Mouse (Mus musculus): Measurements from ENCODE around the gene Thbs1. TPM values are rescaled to one million over a fixed set of nuclear protein-coding genes. Genes with fewer than 3 reads are reported as not detected.
"Not testable (repeated sequence)": the region's sequence is repeated elsewhere in the genome, so short reads cannot be mapped to it uniquely, and the experiment has no call there.

Thbs1 gene
- polyA plus RNA-seq, 1 experiment, result 9.8 TPM

GRCm38 (mm10) chr2:118141651-118142050, 30.0 kb downstream of the Thbs1 start:
- 82% methylated on average over 10 of the region's 10 CpGs for WGBS
- Histone ChIP-seq H3K27me3 (ENCODE audit: control insufficient read depth, insufficient read depth, low read length) (no peaks in the 10 kb centered on the region), H3K4me1 (ENCODE audit: control insufficient read depth, insufficient read depth, insufficient read length, low read length) (no peaks in the 10 kb centered on the region), H3K36me3 (ENCODE audit: control insufficient read depth, insufficient read depth, low read length) (no peaks in the 10 kb centered on the region), H3K27ac (ENCODE audit: insufficient read depth, low read depth, low read length) (no peak overlapping the region), H3K4me3 (ENCODE audit: low read depth, low read length) (no peak overlapping the region)
- TF ChIP-seq CTCF (IDR thresholded peaks at IDR 0.05; ENCODE audit: extremely low read depth, insufficient read length, insufficient replicate concordance, low read depth, low read length), result no peak
- TF ChIP-seq POLR2A (IDR thresholded peaks at IDR 0.05; ENCODE audit: low read depth, low read length), result no peak

GRCm38 (mm10) chr2:118147749-118148148, 36.1 kb downstream of the Thbs1 start:
- H3K36me3 ChIP-seq (ENCODE audit: control insufficient read depth, insufficient read depth, low read length); H3K27me3 ChIP-seq (ENCODE audit: control insufficient read depth, insufficient read depth, low read length); H3K4me1 ChIP-seq (ENCODE audit: control insufficient read depth, insufficient read depth, insufficient read length, low read length); H3K27ac ChIP-seq (ENCODE audit: insufficient read depth, low read depth, low read length); H3K4me3 ChIP-seq (ENCODE audit: low read depth, low read length): not testable (repeated sequence)
- WGBS, result 60% methylated on average over 3 of the region's 3 CpGs

GRCm38 (mm10) chr2:118148321-118149142, 36.9 kb downstream of the Thbs1 start:
- H3K27ac ChIP-seq (ENCODE audit: insufficient read depth, low read depth, low read length), result no peak overlapping the region

GRCm38 (mm10) chr2:118149855-118150563, 38.3 kb downstream of the Thbs1 start:
- no peaks in the 10 kb centered on the region for H3K4me1 ChIP-seq (ENCODE audit: control insufficient read depth, insufficient read depth, insufficient read length, low read length)
- no peak overlapping the region for H3K27ac ChIP-seq (ENCODE audit: insufficient read depth, low read depth, low read length)
- TF ChIP-seq POLR2A (IDR thresholded peaks at IDR 0.05; ENCODE audit: low read depth, low read length) (no peak), CTCF (IDR thresholded peaks at IDR 0.05; ENCODE audit: extremely low read depth, insufficient read length, insufficient replicate concordance, low read depth, low read length) (no peak)
- H3K27me3 ChIP-seq (ENCODE audit: control insufficient read depth, insufficient read depth, low read length), result no peaks in the 10 kb centered on the region
- no peak overlapping the region for H3K4me3 ChIP-seq (ENCODE audit: low read depth, low read length)
- 76% methylated on average over 12 of the region's 12 CpGs for WGBS
- no peaks in the 10 kb centered on the region for H3K36me3 ChIP-seq (ENCODE audit: control insufficient read depth, insufficient read depth, low read length)

More at GRCm38 (mm10) chr2:118148321-118149142, 36.9 kb downstream of the Thbs1 start:
- H3K4me1 ChIP-seq (ENCODE audit: control insufficient read depth, insufficient read depth, insufficient read length, low read length), result no peaks in the 10 kb centered on the region
- no peaks in the 10 kb centered on the region for H3K27me3 ChIP-seq (ENCODE audit: control insufficient read depth, insufficient read depth, low read length)
- no peaks in the 10 kb centered on the region for H3K36me3 ChIP-seq (ENCODE audit: control insufficient read depth, insufficient read depth, low read length)
- no peak overlapping the region for H3K4me3 ChIP-seq (ENCODE audit: low read depth, low read length)
- TF ChIP-seq CTCF (IDR thresholded peaks at IDR 0.05; ENCODE audit: extremely low read depth, insufficient read length, insufficient replicate concordance, low read depth, low read length), result no peak
- 76% methylated on average over 4 of the region's 4 CpGs for WGBS

GRCm38 (mm10) chr2:118158095-118158494, 46.4 kb downstream of the Thbs1 start:
- 81% methylated on average over 3 of the region's 3 CpGs for WGBS
- no peak overlapping the region for H3K27ac ChIP-seq (ENCODE audit: insufficient read depth, low read depth, low read length)

GRCm38 (mm10) chr2:118159126-118159525, 47.5 kb downstream of the Thbs1 start:
- no peak for TF ChIP-seq POLR2A (IDR thresholded peaks at IDR 0.05; ENCODE audit: low read depth, low read length)
- no peak overlapping the region for H3K4me3 ChIP-seq (ENCODE audit: low read depth, low read length)

More at GRCm38 (mm10) chr2:118158095-118158494, 46.4 kb downstream of the Thbs1 start:
- Histone ChIP-seq H3K36me3 (ENCODE audit: control insufficient read depth, insufficient read depth, low read length) (no peaks in the 10 kb centered on the region), H3K4me3 (ENCODE audit: low read depth, low read length) (no peak overlapping the region), H3K27me3 (ENCODE audit: control insufficient read depth, insufficient read depth, low read length) (no peaks in the 10 kb centered on the region), H3K4me1 (ENCODE audit: control insufficient read depth, insufficient read depth, insufficient read length, low read length) (no peaks in the 10 kb centered on the region)
- TF ChIP-seq POLR2A (IDR thresholded peaks at IDR 0.05; ENCODE audit: low read depth, low read length), result no peak
- no peak for TF ChIP-seq CTCF (IDR thresholded peaks at IDR 0.05; ENCODE audit: extremely low read depth, insufficient read length, insufficient replicate concordance, low read depth, low read length)

GRCm38 (mm10) chr2:118160547-118160946, 48.9 kb downstream of the Thbs1 start:
- H3K36me3 ChIP-seq (ENCODE audit: control insufficient read depth, insufficient read depth, low read length), result no peaks in the 10 kb centered on the region
- H3K27ac ChIP-seq (ENCODE audit: insufficient read depth, low read depth, low read length), result no peak overlapping the region
- WGBS, result 51% methylated on average over 6 of the region's 6 CpGs
- no peak for TF ChIP-seq CTCF (IDR thresholded peaks at IDR 0.05; ENCODE audit: extremely low read depth, insufficient read length, insufficient replicate concordance, low read depth, low read length)
- no peak for TF ChIP-seq POLR2A (IDR thresholded peaks at IDR 0.05; ENCODE audit: low read depth, low read length)
- no peak overlapping the region for H3K4me3 ChIP-seq (ENCODE audit: low read depth, low read length)
- no peaks in the 10 kb centered on the region for H3K27me3 ChIP-seq (ENCODE audit: control insufficient read depth, insufficient read depth, low read length)
- no peaks in the 10 kb centered on the region for H3K4me1 ChIP-seq (ENCODE audit: control insufficient read depth, insufficient read depth, insufficient read length, low read length)

More at GRCm38 (mm10) chr2:118159126-118159525, 47.5 kb downstream of the Thbs1 start:
- H3K4me1 ChIP-seq (ENCODE audit: control insufficient read depth, insufficient read depth, insufficient read length, low read length), result no peaks in the 10 kb centered on the region
- no peaks in the 10 kb centered on the region for H3K36me3 ChIP-seq (ENCODE audit: control insufficient read depth, insufficient read depth, low read length)
- no peaks in the 10 kb centered on the region for H3K27me3 ChIP-seq (ENCODE audit: control insufficient read depth, insufficient read depth, low read length)
- WGBS, result 75% methylated on average over 6 of the region's 6 CpGs
- no peak overlapping the region for H3K27ac ChIP-seq (ENCODE audit: insufficient read depth, low read depth, low read length)
